Comparison of ENCODE assay signal across 8 mouse cellular contexts in the genomic region with DNA sequence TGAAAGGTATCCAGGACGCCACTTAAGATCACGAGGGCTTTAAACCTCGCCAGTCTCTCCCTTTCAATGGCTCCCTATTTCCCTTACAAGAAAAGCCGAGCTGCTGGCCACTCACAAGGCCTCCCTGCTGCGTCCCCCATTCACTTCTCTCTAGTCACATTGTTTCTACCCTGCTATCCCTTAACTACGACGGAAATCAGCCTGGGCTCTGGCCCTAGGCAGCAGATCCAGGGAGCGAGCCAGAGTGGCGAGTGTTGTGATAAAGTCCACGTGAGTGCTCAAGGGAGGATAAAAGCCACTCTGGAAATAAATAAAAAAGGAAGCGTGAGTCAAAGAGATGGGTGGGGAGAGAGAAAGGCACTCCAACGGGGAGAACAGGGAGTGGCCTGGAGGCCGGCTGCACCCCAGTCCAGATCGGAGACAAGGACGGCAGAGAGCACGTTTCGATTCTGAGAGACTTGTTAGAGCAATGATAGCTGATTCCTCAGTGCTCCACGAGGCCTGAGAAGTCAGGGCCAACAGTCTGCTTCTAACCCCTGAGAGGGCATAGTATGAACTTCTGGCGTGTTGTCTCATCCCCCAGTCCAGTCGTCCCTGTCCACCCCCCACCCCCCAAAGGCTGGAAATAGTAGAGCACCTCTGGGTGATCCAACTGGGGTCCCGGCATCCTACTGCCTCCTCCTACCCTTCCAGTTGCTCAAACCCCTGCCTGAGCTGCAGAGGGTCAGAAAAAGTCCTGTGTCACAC.
DNase-seq lines count a peak whose midpoint lies in the region; ATAC-seq lines count a peak whose summit lies in the region.

No protein-coding gene starts in this region.

- H3K9ac ChIP-seq in embryonic facial prominence, embryonic 13.5 days, result peak overlapping the region; percentile 63
- peak overlapping the region; percentile 45 for H3K9ac ChIP-seq in heart, embryonic 15.5 days
- H3K9ac ChIP-seq in stomach, embryonic 14.5 days (replicated peaks; ENCODE audit: low read depth, low read length), result no peak overlapping the region

- H3K27me3 ChIP-seq in embryonic facial prominence, embryonic 13.5 days, result no peaks in the 10 kb centered on the region
- no peaks in the 10 kb centered on the region for H3K27me3 ChIP-seq in heart, embryonic 15.5 days
- no peaks in the 10 kb centered on the region for H3K27me3 ChIP-seq in stomach, embryonic 14.5 days (ENCODE audit: control insufficient read depth, insufficient read depth, low read length)

- 7% methylated on average over 21 of the region's 21 CpGs for WGBS in embryonic facial prominence, embryonic 13.5 days
- WGBS in heart, embryonic 15.5 days, result 5% methylated on average over 21 of the region's 21 CpGs
- WGBS in stomach, embryonic 14.5 days, result 6% methylated on average over 21 of the region's 21 CpGs

- H3K9me3 ChIP-seq in embryonic facial prominence, embryonic 13.5 days, result no peaks in the 10 kb centered on the region
- H3K9me3 ChIP-seq in heart, embryonic 15.5 days (replicated peaks), result no peaks in the 10 kb centered on the region
- H3K9me3 ChIP-seq in stomach, embryonic 14.5 days (ENCODE audit: control insufficient read depth, low read depth, low read length), result no peaks in the 10 kb centered on the region

- peaks cover 27% of the 10 kb centered on the region for H3K4me1 ChIP-seq in embryonic facial prominence, embryonic 13.5 days
- H3K4me1 ChIP-seq in heart, embryonic 15.5 days (replicated peaks), result peaks cover 27% of the 10 kb centered on the region
- peaks cover 29% of the 10 kb centered on the region for H3K4me1 ChIP-seq in stomach, embryonic 14.5 days (ENCODE audit: control insufficient read depth, insufficient read depth, low read length)

- peak; percentile 15 for DNase-seq in ovary, postnatal 36 days (ENCODE audit: low spot score)
- no peak for DNase-seq in ovary, postnatal 14 days (ENCODE audit: low spot score)
- DNase-seq in kidney, postnatal 25 days, result peak; percentile 26 to 61
- DNase-seq in lung, postnatal 36 days, result peak; percentile 72
- no peak for DNase-seq in frontal cortex, postnatal 14 days (ENCODE audit: low spot score in 2 of 2)

- peak overlapping the region; percentile 66 for H3K4me2 ChIP-seq in embryonic facial prominence, embryonic 13.5 days
- peak overlapping the region; percentile 72 for H3K4me2 ChIP-seq in heart, embryonic 15.5 days
- peak overlapping the region; percentile 52 for H3K4me2 ChIP-seq in stomach, embryonic 14.5 days (replicated peaks; ENCODE audit: low read depth, low read length)

- no peak for ATAC-seq in embryonic facial prominence, embryonic 13.5 days (ENCODE audit: insufficient number of reproducible peaks, insufficient read depth, low FRiP score, low TSS enrichment, low read depth)
- peak; percentile 42 for ATAC-seq in heart, embryonic 15.5 days (replicated peaks; ENCODE audit: insufficient number of reproducible peaks, insufficient read depth, low FRiP score, low read depth)
- peak; percentile 26; the same call in 1 of the 2 replicates for ATAC-seq in stomach, embryonic 14.5 days (ENCODE audit: insufficient number of reproducible peaks, insufficient read depth, low FRiP score, low read depth)

- H3K4me3 ChIP-seq in embryonic facial prominence, embryonic 13.5 days, result peak overlapping the region; percentile 46
- H3K4me3 ChIP-seq in heart, embryonic 15.5 days, result peak overlapping the region; percentile 50
- peak overlapping the region; percentile 31 for H3K4me3 ChIP-seq in stomach, embryonic 14.5 days (ENCODE audit: low read depth, low read length)

- H3K27ac ChIP-seq in embryonic facial prominence, embryonic 13.5 days, result no peak overlapping the region
- peak overlapping the region; percentile 71 for H3K27ac ChIP-seq in heart, embryonic 15.5 days
- H3K27ac ChIP-seq in stomach, embryonic 14.5 days (ENCODE audit: low read length), result peak overlapping the region; percentile 15; the same call in 1 of the 2 replicates

- no peaks in the 10 kb centered on the region for H3K36me3 ChIP-seq in embryonic facial prominence, embryonic 13.5 days
- H3K36me3 ChIP-seq in heart, embryonic 15.5 days, result no peaks in the 10 kb centered on the region
- H3K36me3 ChIP-seq in stomach, embryonic 14.5 days (ENCODE audit: control insufficient read depth, insufficient read depth, low read length), result no peaks in the 10 kb centered on the region

Comparison
In these comparisons a context has a peak if more than half of its experiments do, and no peak if none do; other contexts are left out.
1. DNase-seq: peak in ovary, postnatal 36 days (single experiment), kidney, postnatal 25 days (2 of 2) and lung, postnatal 36 days (single experiment); none in ovary, postnatal 14 days (single experiment) and frontal cortex, postnatal 14 days (0 of 2).
2. Peak in every context shown above with its lines, with median percentiles within 50 percentile points of each other: H3K4me2 ChIP-seq and H3K4me3 ChIP-seq.